Mouse (Mus musculus) MN1 (cell line): Measurements from ENCODE around the gene Magea6.
"Not testable (repeated sequence)": the region's sequence is repeated elsewhere in the genome, so short reads cannot be mapped to it uniquely, and the experiment has no call there.

Experiments used
- DNase-seq: peaks from one replicate; pipeline ENCODE4 v3.0.0-alpha.2; 2016; ENCODE audit warnings: low spot score

Magea6 gene

DNA sequence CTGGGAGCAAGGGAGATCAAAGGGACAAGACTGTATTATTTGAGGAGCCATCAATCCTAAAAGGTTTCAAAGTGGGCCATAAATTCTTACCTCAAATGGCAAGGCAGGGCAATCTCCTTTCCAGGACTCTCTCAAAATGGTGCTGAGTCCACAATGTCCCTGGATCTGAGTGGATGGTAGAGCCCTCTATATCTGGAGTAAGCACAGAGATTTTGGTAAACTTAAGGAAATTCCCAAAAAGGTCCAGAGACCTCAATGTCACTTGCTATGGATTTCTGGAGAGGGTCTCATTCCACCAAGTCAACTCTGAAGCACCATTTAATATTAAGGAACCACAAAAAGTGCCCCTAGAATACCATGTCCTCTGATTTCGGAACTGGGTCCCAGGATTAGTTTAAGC, at the start of gene Magea6:
Magea6 (minus strand) TSS at position 101 of the 400 bp plus-strand sequence.
- not testable (repeated sequence) for DNase-seq

DNA sequence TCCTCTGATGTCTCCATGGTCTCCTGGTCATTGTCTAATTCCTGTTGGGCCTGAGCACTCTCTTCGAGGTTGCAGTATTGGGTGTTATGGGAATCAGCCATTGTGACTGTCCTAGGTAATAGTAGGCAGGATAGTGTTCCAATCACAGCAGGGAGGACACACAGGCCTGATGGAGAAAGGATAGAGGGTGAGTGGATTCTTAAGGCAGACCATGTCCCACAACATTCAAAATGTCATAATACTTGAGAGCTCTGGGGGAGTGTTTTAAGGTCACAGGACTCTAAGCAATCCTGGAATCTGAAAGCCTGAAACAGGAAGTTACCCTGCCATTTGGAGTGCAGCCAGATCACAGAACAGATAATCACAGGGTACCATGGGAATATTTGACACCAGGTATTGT, 13.6 kb upstream of the Magea6 start, which contains the start of gene Magea3:
Magea3 (minus strand) TSS at position 101 of the 400 bp plus-strand sequence.
- DNase-seq: not testable (repeated sequence)

DNA sequence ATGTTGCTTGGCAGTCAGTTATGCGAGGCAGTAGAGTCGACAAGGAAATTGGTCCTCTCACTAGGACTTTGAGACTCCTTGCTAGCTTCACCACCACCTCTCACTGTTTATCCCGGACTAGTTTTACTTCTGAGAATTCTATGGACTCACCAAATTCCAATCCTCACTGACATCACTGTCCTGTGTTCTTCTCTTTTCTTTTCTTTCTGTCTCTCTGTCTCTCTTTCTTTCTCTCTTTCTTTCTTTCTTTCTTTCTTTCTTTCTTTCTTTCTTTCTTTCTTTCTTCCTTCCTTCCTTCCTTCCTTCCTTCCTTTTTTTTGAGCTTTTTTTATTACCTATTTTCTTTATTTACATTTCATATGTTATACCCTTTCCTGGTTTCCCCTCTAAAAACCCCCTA, 45.6 kb downstream of the Magea6 start, which contains the start of gene Cldn34b1:
Cldn34b1 (minus strand) TSS at position 101 of the 400 bp plus-strand sequence.
- DNase-seq: not testable (repeated sequence)
